Comparison of ENCODE assay signal across 19 mouse cellular contexts in the genomic region with DNA sequence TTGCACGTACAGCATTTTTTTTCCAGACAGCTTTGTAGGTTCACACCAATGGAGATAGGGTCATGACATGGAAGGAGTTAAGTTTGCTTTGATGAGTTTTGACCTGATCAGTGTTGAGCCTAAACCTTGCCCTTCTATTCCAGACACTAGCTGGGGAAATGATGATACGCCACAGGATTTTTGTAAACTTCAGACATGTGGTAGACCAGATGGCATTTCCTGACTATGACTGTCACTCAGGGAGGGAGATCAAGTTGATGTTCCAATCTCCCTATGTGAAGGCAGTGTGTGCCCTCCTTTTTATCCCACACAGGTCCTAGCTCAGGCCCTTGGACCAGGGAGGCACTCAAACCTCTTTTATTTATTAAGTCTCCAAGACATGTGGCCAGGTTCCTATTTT.
"Had no signal": no experiment of that assay in that cellular context is flagged by ENCODE, and none has a peak within 500 bp of the region (broad histone marks: within the 10 kb centered on the region; RNA-seq: fewer than 3 reads in every experiment).

No protein-coding gene starts in this region.

- H3K27me3 ChIP-seq: liver, embryonic 13.5 days; megakaryocyte, embryonic 14.5 days; midbrain, embryonic 13.5 days; neural tube, embryonic 13.5 days; stomach, embryonic 15.5 days had no signal

- H3K9ac ChIP-seq: liver, embryonic 13.5 days; lung, embryonic 14.5 days; midbrain, embryonic 13.5 days; neural tube, embryonic 13.5 days; stomach, embryonic 15.5 days had no signal

- H3K27ac ChIP-seq: kidney, postnatal 0 days; left cerebral cortex, adult 2 months; liver, embryonic 13.5 days; midbrain, embryonic 10.5 days; midbrain, embryonic 13.5 days; neural tube, embryonic 13.5 days; stomach, embryonic 15.5 days had no signal

- H3K4me1 ChIP-seq: liver, embryonic 13.5 days; megakaryocyte, embryonic 14.5 days; neural tube, embryonic 13.5 days; stomach, embryonic 15.5 days had no signal

- ATAC-seq: lung, postnatal 0 days; midbrain, embryonic 13.5 days; midbrain, embryonic 16.5 days had no signal

- H3K36me3 ChIP-seq: liver, embryonic 13.5 days; midbrain, embryonic 10.5 days; midbrain, embryonic 13.5 days; neural tube, embryonic 13.5 days; stomach, embryonic 15.5 days had no signal

- H3K4me3 ChIP-seq: left cerebral cortex, adult 2 months; liver, embryonic 13.5 days; megakaryocyte, embryonic 14.5 days; midbrain, embryonic 10.5 days; midbrain, embryonic 13.5 days; myocyte; neural tube, embryonic 13.5 days; stomach, embryonic 15.5 days had no signal

- H3K9me3 ChIP-seq: liver, embryonic 13.5 days; midbrain, embryonic 10.5 days; midbrain, embryonic 13.5 days; neural tube, embryonic 13.5 days; stomach, embryonic 15.5 days had no signal

- DNase-seq: kidney, adult 2 months; kidney, postnatal 25 days; layer of hippocampus, postnatal 36 days; liver, embryonic 13.5 days; lung, embryonic 14.5 days; retina, postnatal 1 day; right cerebral cortex, postnatal 25 days; spleen, adult 18-20 months; thymus, postnatal 25 days had no signal

- H3K4me2 ChIP-seq: liver, embryonic 13.5 days; lung, embryonic 14.5 days; midbrain, embryonic 13.5 days; neural tube, embryonic 13.5 days; stomach, embryonic 15.5 days had no signal
